Mouse (Mus musculus) heart, adult 2 months (tissue): ENCODE measurements around the gene Mcm2. TPM values are rescaled to one million over a fixed set of nuclear protein-coding genes. Genes with fewer than 3 reads are reported as not detected.
A peak's percentile ranks its signal among the peaks of the same experiment; 100 is the strongest.

Source experiments
- DNase-seq, 2 experiments: peaks; one replicate each; pipeline ENCODE4 v3.0.0; 2021
- H3K27ac ChIP-seq: fragments of 200-600 bp; 2 replicates; pipeline ENCODE4 v1.8.1; 2022
- H3K27me3 ChIP-seq: fragments of 200-500 bp; 2 replicates; pipeline ENCODE4 v1.6.1; 2012; ENCODE audit warnings: mild to moderate bottlenecking, low read length, inconsistent platforms, mixed read lengths; ENCODE audit not compliant: control insufficient read depth, insufficient read depth
- H3K36me3 ChIP-seq: fragments of 200-500 bp; 2 replicates; pipeline ENCODE4 v1.6.1; 2012; ENCODE audit warnings: low read length, inconsistent platforms; ENCODE audit not compliant: control insufficient read depth, insufficient read depth
- H3K4me1 ChIP-seq: fragments of 200-500 bp; 2 replicates; pipeline ENCODE4 v1.6.1; 2011; ENCODE audit warnings: low read length; ENCODE audit not compliant: control insufficient read depth, insufficient read depth
- H3K4me3 ChIP-seq: fragments of 200-600 bp; 2 replicates; pipeline ENCODE4 v1.8.1; 2022
- H3K79me2 ChIP-seq: fragments of 200-500 bp; replicated peaks from 2 replicates; pipeline ENCODE4 v1.6.1; 2012; ENCODE audit warnings: mild to moderate bottlenecking, inconsistent platforms, low read length, moderate library complexity, mixed read lengths; ENCODE audit not compliant: control insufficient read depth, insufficient read depth
- H3K9ac ChIP-seq: fragments of 200-500 bp; 2 replicates; pipeline ENCODE4 v1.6.1; 2012; ENCODE audit warnings: low read depth, mild to moderate bottlenecking, control low read depth, inconsistent platforms, low read length, mixed read lengths
- CTCF ChIP-seq: fragments of 200-600 bp; IDR thresholded peaks from 2 replicates; pipeline ENCODE4 v1.8.1; 2022; ENCODE audit warnings: antibody characterized with exemption, mild to moderate bottlenecking, moderate library complexity
- EP300 ChIP-seq: fragments of 200-500 bp; IDR thresholded peaks from 2 replicates; pipeline ENCODE4 v1.6.1; 2011; ENCODE audit warnings: low read depth, low read length, control low read depth; ENCODE audit not compliant: insufficient read depth
- POLR2A ChIP-seq: fragments of 200-500 bp; IDR thresholded peaks from 2 replicates; pipeline ENCODE4 v1.6.1; 2011; ENCODE audit warnings: mild to moderate bottlenecking, low read depth, low read length, control low read depth; ENCODE audit not compliant: insufficient read depth
- WGBS: fragments of 180-500 bp; shearing (Covaris S2); methylation state at CpG from one replicate; pipeline ENCODE4 v1.1.7; 2018; 5-methylcytosine and 5-hydroxymethylcytosine counted together
- intact Hi-C: fragments of 180-260 bp; cut with DNase I; formaldehyde crosslinking; loops from one replicate; pipeline ENCODE4 v1.15.1; 2025
- polyA plus RNA-seq: library from polyadenylated mRNA; depleted of rRNA; stranded (reverse); fragments of >200 nt; gene quantifications from 2 replicates; pipeline ENCODE4 v1.2.3, GENCODE M21; 2012
- total RNA-seq, 2 experiments: library from RNA; stranded (reverse); gene quantifications; 2 replicates each; pipeline ENCODE4 v1.2.3; 2021

The Mcm2 gene
- total and polyA plus RNA-seq, 3 experiments, result 4.8 to 6.1 (median 5.3) TPM

- DNase-seq, result peak in 1 of 2 experiments; percentile 70
- intact Hi-C loops, result no loop called here
- 56% methylated on average over 5 of the region's 5 CpGs for WGBS
These were observed 5.0 kb downstream of the Mcm2 start for GRCm38 (mm10) chr6:88893559-88893958.

GRCm38 (mm10) chr6:88890832-88891231 is 7.7 kb downstream of the Mcm2 start:
- WGBS, result 92% methylated on average over 7 of the region's 7 CpGs
- Histone ChIP-seq H3K9ac (no peak overlapping the region), H3K4me1 (no peaks in the 10 kb centered on the region), H3K27ac (no peak overlapping the region), H3K4me3 (no peak overlapping the region), H3K27me3 (no peaks in the 10 kb centered on the region), H3K36me3 (no peaks in the 10 kb centered on the region), H3K79me2 (no peaks in the 10 kb centered on the region)
- TF ChIP-seq CTCF, result no peak
- no peak for TF ChIP-seq POLR2A
- TF ChIP-seq EP300, result no peak
- no peak for DNase-seq
- intact Hi-C loops, result loop anchor here (2.0 kb wide), 1 partner anchor 342 kb away; no protein-coding TSS in a partner anchor

More at GRCm38 (mm10) chr6:88893559-88893958, 5.0 kb downstream of the Mcm2 start:
- TF ChIP-seq POLR2A (no peak), EP300 (0 out of 2 replicates have a peak, but pooled peaks have one; percentile 11), CTCF (peak; percentile 92)
- no peak overlapping the region for H3K4me3 ChIP-seq
- no peaks in the 10 kb centered on the region for H3K36me3 ChIP-seq
- no peaks in the 10 kb centered on the region for H3K27me3 ChIP-seq
- no peaks in the 10 kb centered on the region for H3K79me2 ChIP-seq
- H3K4me1 ChIP-seq, result no peaks in the 10 kb centered on the region
- no peak overlapping the region for H3K27ac ChIP-seq
- no peak overlapping the region for H3K9ac ChIP-seq

DNA sequence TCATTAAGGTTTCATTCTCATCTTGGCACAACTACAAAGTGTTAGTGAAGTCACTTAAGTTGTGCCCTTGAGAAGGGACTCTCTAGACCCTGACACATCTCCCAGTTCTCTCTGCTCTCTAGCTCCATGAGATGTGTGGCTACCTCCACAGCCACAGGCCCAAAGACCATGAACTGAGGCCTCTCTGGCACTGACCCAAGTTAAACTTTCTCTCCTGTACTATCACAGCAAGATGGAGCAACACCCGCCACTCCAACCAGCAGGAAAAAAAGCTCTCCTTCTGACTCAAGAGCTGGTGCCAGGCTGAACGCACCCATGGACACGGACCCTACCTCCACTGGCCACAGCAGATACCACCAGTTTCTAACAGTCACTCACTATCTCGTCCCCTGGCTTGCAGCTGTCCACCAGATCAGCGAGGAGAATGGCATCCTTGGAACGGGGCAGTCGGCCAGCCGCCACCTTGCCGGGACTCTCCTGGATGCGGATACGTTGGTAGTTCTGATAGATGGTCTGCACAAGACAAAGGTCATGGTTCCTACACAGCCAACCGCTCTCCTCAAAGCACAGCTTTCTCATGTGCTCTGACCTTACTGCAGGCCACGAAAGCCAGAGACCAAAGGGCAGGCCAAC is 9.1 kb downstream of the Mcm2 start:
- Histone ChIP-seq H3K9ac (no peak overlapping the region), H3K36me3 (no peaks in the 10 kb centered on the region), H3K27ac (no peak overlapping the region), H3K4me1 (no peaks in the 10 kb centered on the region), H3K4me3 (no peak overlapping the region), H3K79me2 (no peaks in the 10 kb centered on the region), H3K27me3 (no peaks in the 10 kb centered on the region)
- no peak for DNase-seq
- intact Hi-C loops, result loop anchor here (2.0 kb wide), 1 partner anchor 341 kb away; no protein-coding TSS in a partner anchor
- 84% methylated on average over 13 of the region's 13 CpGs for WGBS
- TF ChIP-seq CTCF (no peak), EP300 (no peak), POLR2A (no peak)

DNA sequence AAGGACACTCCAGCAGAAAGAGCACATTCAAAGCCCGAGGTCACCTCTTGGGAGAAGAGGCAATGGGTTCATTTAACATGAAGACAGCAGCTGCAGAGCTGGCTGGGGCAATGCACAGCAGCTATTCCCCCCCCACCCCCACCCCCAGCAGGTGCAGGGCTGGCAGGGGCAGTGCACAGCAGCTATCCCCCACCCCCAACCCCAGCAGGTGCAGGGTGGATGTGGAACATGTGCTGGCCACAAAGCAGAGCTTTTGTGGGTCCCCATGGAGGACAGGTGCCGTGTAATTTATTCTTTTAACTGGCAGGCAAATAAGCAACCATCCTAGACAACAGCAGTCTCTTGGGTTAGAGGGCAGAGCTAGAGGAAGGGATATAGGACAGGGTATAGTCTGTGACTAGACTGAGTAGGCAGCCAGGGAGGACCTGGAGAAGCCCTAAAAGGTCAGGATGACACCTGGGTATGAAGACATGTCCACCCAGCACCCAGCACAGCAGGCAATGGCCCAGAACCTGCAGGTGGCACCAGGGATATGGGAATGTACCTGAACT is 12.1 kb downstream of the Mcm2 start:
- Histone ChIP-seq H3K79me2 (no peaks in the 10 kb centered on the region), H3K27me3 (no peaks in the 10 kb centered on the region), H3K9ac (no peak overlapping the region), H3K4me1 (no peaks in the 10 kb centered on the region), H3K27ac (no peak overlapping the region), H3K36me3 (no peaks in the 10 kb centered on the region), H3K4me3 (no peak overlapping the region)
- WGBS, result 91% methylated on average over 2 of the region's 2 CpGs
- DNase-seq, result no peak
- TF ChIP-seq EP300 (no peak), CTCF (no peak), POLR2A (no peak)
- intact Hi-C loops, result no loop called here

DNA sequence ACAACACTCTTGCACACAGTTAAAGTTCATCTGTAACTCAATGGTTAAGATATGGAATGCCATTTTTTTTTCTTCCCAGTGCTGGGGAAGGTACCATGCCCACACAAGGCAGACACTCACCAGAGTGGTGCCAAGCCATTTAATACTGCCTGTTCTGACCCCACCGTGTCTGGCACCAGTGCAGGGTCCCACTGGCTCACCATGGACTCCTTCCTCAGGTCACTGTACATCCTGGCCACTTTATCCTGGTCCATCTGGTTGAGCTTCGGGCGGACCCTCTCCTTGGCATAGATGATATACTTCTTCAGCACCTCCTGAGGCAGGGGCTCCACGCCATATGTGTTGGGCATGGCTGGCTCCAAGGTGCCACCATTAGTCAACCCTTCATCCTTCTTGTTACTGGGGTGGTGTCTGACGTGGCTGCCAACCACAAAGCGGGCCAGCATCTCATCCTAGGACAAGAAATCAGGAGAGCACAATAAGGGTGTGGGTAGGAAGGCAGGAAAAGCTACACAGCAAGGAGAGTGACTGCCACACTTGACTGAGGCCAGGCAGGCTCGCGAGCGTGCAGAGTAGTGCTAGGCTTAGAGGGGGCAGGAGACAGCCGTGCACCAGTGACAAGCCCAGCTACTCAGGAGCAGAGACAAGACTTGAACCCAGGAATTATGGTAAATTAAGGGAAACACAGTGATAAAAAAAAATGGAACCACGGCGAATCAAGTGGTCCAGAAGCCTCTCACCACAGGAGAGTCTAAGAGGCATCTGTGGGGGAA is 12.8 kb downstream of the Mcm2 start:
- H3K27me3 ChIP-seq, result no peaks in the 10 kb centered on the region
- no peaks in the 10 kb centered on the region for H3K4me1 ChIP-seq
- H3K36me3 ChIP-seq, result no peaks in the 10 kb centered on the region
- H3K9ac ChIP-seq, result no peak overlapping the region
- TF ChIP-seq CTCF (no peak), POLR2A (no peak), EP300 (no peak)
- H3K4me3 ChIP-seq, result no peak overlapping the region
- H3K27ac ChIP-seq, result no peak overlapping the region
- no peak for DNase-seq
- H3K79me2 ChIP-seq, result no peaks in the 10 kb centered on the region
- 96% methylated on average over 12 of the region's 12 CpGs for WGBS
- intact Hi-C loops, result no loop called here

DNA sequence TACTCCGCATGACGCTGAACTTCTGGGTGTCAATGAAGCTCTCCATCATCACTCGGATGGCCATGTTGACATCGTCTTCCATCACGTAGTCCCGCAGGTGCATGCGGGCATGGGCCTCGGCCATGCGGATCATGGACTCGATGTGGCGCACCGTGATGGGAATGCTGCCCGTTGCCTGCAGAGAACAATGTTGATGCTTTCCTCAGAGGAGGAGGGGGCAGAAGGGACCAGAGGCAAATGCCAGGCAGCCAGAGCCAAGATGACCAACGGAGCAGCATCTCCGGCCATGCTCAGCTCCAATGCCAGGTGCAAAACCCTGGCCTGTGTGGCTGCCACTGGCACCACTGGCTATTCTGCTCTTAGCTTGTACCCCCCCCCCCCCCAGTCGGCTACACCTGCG is 13.9 kb downstream of the Mcm2 start:
- no peak overlapping the region for H3K9ac ChIP-seq
- DNase-seq, result no peak
- no peaks in the 10 kb centered on the region for H3K79me2 ChIP-seq
- no peak overlapping the region for H3K4me3 ChIP-seq
- 95% methylated on average over 17 of the region's 17 CpGs for WGBS
- no peak overlapping the region for H3K27ac ChIP-seq
- H3K4me1 ChIP-seq, result no peaks in the 10 kb centered on the region
- TF ChIP-seq POLR2A, result no peak
- intact Hi-C loops, result no loop called here
- H3K36me3 ChIP-seq, result no peaks in the 10 kb centered on the region
- H3K27me3 ChIP-seq, result no peaks in the 10 kb centered on the region
